Mouse (Mus musculus) liver, embryonic 14.5 days (tissue): ENCODE results near the gene Ankfy1.

Experiments
- CTCF ChIP-seq: IDR thresholded peaks from 2 replicates; pipeline ENCODE4 v1.5.1; 2016; ENCODE audit warnings: antibody characterized with exemption, low read depth, control low read depth
- EP300 ChIP-seq: IDR thresholded peaks from 2 replicates; pipeline ENCODE4 v1.6.1; 2016; ENCODE audit warnings: antibody characterized with exemption, low read depth

DNA sequence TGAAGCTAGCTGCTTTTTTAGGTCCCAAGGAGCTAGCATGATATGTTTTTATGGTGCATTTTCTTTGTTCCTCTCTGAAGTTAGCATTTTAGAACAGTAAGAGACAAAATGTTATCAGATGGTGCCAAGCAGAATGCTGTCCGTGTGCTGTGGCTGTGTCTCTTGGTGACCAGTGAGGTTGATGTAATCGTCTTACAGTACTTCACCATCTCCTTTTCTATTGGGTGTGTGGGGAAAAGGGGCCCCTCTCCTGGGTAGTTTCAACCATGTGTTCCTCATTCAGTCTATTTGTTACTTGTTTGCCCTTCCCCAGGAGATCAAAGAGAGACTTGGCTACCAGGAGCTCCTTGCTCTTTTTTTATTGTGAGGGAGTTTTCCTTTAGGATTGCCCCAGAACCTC lies 33.4 kb downstream of the Ankfy1 start:
- TF ChIP-seq CTCF (no peak), EP300 (no peak)
